Mouse (Mus musculus) spleen, postnatal 4 days (tissue): ENCODE results near the gene Ephb2.

Experiments used
- DNase-seq, 2 experiments: peaks; one replicate each; pipeline ENCODE4 v3.0.0; 2022; ENCODE audit warnings: low spot score in 2 of 2

The Ephb2 gene

DNA sequence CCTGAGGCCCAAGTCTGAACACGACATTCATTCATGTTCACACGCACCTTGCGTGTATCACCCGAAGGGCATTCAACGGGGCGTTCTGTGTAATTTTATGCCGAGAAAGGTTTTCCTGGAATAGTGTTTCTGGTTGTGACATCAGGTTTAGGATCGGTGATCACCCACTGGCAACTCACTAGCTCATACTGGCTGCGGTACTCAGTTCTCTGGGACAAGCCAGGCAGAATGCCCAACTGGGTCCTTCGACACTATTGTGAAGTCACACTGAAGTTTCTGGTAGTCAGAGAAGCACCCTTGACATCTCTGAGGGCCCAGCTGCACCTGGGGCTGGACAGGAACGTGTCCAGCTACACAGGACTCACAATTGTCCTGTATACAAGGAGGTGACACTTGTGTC lies 132.4 kb downstream of the Ephb2 start:
- no peak for DNase-seq

DNA sequence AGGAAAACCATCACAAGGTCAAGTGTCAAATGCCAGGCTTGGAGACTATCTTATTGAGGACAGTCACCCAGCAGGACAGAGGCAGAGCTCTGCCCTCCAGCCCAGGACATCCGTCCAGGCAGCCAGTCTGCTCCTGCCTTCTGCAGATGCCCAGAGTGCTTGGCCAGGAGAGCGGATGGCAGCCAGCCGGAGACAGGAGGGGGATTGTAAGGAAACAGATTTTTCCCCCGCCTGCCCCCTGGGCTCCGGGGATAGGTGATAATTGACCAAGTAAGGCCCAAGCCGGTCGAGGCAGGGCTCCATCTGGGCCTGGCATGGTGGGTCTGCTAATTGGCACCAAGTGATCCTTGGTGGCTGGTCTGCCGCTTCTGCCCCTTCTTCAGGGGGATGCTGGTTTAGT lies 133.3 kb downstream of the Ephb2 start:
- DNase-seq, result no peak

DNA sequence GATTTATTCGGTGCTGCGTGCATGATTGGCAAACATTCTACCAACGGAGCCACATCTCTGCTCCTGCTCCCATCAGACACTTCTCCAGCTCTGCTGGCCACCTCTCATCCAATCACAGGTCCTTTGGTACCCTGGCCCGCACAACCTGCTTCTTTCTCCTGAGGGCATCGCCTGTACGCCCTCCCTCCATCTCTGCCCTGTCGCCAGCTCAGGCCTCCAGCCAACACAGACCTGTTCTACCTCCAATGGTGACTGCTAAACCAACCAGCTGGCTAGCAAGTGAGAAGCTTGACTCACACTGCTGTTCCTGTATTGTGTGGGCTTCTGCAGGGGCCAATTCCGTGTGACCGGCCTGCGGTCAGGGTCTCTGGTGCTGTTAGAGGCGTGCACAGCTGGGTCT lies 134.6 kb downstream of the Ephb2 start:
- DNase-seq, result no peak

DNA sequence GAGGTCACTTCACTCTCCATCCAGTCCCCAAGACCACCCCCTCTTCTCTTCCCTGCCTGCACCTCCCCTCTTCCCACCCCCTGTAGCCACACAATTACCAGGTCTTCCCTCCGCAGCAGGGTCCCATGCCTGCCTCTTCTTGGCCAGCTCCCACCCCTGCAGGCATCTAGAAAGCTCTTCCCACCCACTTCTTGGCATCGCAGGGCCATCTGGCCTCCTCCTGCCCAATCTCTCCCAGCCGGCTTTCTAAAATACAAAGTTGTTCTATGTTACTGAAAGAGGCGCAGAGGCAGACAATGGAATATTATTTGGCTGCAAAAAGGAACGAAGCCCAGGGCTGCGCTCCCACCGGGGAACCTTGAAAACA lies 136.7 kb downstream of the Ephb2 start:
- DNase-seq, result no peak

DNA sequence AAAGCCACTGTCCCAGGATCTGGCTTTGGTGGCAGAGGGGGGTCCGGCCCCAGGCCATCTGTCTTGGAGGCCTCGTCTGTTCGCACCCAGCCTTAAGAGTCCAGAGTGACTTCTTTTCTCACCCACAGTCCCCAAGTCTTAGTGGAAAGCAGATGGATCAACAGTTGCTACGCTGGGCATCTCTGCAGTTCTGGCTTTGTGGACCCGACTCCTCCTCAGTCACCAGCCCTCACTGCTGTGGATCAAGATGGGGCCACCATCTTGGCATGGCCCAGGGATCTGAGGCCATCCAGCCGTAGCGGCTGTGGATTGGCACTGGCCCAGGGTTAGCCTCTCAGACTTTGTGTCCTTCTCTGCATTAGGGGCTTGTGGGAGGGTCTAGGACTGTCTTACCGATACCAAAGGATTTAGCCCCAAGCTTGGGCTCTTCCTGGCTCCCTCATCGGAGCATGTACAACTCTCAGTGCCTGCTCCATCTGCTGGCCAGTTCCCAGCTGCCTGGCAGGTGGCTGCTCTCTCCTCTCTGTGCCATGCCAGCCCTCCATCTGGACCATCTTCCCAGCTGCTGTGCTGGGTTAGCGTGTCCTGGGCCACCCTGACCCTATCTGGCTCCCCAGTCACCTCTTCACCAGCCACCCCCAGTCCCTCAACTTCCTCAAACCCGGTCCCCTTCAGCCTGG lies 137.2 kb downstream of the Ephb2 start:
- DNase-seq, result no peak

DNA sequence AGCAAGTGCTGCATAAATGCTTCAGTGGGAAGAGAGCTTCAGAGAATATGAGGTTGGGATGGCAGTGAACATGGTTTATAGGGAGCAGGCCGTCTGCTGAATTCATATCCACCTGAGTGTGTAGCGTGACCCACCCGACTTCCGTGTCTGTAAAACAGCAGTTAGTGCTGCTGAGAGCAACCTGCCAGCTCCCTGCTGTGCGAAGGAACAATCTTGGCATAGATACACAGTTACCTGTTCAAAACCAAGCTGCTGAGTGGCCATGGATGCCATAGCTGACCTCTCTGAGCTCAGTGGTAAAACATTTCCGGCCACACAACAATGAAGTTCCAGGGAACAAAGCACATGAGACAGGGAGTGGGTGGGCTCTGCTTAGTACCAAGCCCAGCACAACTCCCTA lies 138.5 kb downstream of the Ephb2 start:
- no peak for DNase-seq

DNA sequence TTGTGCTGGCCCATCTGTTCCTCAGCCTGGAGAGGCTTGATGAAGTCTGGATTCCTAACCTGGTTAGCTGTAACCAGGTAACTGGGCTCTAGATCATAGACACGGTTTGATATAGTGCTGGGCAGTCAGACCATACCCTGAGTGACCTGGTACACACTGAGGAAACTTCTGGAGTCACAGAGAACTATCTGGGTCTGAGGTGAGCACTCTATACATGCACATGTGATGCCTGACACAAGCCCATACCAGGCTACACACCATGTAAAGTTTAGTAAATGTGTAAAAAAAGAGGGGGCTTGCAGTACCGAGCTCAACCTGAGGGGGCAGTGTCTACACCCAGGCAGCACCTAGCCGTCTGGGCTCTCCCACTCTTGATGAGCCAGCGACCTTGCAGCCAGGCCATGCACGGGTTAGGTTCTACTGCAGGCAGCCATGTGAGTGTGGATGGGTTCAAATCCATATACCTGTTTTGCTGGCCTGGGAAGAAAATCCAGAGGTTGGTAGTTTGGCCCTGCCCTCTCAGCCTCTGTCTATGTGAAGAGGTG lies 139.3 kb downstream of the Ephb2 start:
- peak; percentile 49 to 83 for DNase-seq

DNA sequence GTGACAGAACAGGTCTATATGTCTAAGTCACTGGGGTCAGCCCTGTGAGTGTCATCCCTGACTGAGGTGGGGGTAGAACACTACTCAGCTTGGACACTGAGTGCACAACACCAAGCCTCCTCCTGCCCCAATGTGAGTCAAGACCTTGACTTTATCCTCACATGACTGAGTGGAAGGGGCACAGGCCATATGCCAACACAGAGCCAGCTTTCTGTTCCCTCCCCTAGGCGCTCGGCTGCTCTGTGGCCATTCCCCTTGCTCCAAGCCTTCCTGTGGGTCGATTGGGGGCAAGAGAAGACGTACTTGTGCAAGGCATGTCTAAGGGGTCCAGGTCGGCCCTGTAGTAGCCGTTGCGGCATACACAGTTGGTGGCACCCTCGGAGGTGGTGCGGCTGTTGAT lies 140.1 kb downstream of the Ephb2 start:
- DNase-seq, result no peak

DNA sequence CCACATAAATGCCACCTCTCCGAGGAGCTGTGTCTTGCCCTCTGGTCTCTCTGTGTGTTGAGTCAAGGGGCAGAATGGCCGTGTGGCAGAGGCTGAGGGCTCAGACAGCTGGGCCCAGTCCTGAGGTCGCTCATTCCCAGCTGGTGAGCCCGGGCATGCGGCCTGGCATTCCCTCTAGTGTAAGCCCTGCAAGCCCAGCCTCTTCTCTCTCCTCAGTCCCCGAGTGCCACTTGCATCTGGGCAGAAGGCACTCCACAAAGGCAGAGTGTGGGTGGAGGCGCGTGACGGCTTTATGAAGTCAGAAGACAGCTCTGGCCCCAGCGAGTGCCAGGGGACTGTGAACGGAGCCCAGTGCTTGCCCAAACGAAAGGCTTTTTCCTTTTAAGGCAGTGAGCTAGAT lies 145.8 kb downstream of the Ephb2 start:
- DNase-seq, result no peak

DNA sequence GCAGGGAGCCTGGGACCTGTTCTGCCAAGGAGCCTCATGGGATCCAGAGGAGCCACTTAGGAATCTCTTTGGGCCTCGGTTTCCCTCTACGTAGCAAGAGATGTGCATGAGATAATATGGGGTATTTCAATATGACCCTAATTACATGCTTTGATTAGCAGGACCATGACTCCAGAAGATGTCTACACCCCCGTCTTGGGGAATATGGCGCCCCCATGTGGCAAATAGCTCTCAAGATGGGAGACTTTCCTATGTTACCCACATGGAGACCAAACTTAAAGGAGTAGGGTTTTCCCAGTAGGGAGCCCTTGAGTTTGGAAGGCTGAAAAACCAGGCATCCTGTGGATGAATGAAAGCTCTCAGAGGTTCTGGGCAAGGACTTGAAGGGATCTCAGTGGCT lies 147.7 kb downstream of the Ephb2 start:
- DNase-seq, result no peak

DNA sequence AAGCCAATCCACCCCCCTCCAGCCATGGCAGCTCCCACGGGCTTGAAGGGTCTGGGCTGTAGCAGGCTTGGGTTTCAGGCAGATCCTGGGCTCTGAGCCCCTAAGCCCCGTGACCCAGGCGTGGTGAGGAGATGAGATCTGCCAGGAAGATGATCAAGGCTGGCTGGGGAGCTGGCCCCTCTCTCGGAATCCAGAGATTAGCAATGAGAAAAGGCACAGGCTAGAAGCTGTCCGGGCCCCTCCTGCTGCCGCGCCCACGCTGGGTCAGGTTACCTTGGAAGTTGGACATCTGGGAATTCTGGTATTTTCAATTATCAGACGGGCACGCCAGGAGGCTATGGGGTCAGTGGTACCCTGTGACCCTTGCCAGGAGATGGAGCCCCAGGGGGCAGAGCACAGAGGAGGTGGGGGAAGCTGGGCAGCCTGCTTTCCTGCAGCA lies 150.3 kb downstream of the Ephb2 start:
- no peak for DNase-seq

DNA sequence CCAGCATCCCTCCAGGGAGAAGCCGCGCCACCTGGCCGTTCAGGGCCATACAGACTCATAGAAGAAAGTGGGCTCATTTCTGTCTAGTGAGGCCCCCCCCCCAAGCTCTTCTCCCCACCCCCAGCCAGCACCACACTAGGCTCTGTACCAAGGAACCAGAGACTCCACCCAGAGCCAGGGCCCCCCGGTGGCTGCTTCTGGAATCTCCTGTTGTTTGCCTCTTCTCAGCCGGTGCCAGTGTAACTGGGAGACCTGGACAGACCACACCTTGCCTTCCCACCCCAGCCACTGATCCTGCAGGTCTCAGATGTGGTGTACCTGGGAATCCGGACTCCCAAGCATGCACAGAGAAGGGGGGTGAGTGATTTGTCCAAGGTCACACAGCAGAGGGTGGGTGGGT lies 151.3 kb downstream of the Ephb2 start:
- no peak for DNase-seq

DNA sequence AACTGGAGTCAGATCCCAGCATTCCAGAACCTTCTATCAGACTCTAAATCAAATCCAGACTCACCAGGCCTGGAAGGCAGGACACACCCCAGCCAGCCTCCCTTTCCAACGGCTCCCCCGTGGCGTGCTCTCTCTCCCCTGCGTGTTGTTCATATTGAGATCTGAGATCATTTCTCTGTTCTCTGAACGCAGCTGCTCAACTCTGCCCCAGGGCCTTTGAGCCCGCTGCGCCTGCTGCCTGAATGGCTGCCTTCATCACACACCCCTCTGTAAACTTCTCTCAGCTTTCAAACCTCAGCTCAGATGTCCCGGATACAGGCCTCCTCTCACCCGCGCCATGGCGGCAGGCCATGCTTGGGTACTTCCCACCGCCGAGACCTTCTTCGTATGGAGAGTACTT lies 155.1 kb downstream of the Ephb2 start:
- DNase-seq, result no peak

DNA sequence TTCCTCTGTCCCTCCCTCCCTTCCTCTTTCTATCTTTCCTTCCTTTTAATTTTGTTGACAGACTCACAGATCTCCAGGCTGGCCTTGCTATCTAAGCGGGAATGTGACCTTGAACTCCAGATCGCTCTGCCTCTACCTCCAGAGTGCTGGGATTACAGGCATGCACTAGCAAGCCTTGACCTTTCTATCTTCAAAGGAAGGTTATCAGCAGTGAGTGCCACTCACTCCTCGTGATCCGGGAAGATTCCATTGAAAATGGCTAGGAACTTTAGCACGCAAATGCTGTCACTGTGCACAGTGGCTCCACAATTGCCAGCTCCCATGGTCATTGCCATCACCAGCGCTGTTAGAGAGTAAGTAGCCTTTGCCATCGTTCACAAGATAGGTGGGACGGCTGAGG lies 156.6 kb downstream of the Ephb2 start:
- no peak for DNase-seq

DNA sequence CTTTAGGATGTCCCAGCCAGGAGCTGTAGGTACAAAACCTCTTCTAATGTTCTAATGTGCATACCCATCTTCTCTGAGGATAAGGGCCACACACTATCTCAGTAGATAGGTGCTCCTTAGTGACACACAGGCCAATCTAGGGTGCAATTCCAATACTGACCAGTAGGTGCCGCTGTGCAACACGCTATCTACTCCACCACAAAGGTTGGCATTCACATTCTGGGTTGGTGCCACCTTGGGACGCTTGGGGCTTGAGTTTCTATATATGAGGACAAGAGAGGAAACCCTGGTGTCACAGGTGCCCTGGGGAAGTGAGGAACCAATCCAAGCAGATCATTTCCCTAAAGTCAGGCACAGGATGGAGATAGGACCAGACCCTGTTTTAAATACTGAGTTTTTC lies 157.3 kb downstream of the Ephb2 start:
- peak; percentile 67 to 89 for DNase-seq

DNA sequence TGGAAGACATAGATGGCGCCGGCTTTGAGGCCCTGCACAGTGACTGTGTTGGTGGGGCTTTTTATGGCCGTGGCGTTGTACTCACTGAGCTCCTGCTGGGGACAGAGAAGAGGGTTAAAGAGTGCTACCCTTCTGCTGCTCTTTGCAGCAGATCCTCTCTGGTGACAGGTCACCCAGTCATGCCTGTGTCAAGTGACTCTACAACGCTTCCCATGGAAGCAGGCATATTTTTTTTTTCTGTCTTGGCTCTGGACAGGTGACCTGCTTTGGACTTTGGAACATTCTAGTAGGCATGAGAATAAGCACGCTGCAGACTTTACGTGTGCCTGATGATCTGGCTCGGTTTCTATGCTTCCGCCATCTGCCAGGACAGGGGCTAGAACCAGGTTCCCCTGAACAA lies 160.3 kb downstream of the Ephb2 start:
- DNase-seq, result no peak

DNA sequence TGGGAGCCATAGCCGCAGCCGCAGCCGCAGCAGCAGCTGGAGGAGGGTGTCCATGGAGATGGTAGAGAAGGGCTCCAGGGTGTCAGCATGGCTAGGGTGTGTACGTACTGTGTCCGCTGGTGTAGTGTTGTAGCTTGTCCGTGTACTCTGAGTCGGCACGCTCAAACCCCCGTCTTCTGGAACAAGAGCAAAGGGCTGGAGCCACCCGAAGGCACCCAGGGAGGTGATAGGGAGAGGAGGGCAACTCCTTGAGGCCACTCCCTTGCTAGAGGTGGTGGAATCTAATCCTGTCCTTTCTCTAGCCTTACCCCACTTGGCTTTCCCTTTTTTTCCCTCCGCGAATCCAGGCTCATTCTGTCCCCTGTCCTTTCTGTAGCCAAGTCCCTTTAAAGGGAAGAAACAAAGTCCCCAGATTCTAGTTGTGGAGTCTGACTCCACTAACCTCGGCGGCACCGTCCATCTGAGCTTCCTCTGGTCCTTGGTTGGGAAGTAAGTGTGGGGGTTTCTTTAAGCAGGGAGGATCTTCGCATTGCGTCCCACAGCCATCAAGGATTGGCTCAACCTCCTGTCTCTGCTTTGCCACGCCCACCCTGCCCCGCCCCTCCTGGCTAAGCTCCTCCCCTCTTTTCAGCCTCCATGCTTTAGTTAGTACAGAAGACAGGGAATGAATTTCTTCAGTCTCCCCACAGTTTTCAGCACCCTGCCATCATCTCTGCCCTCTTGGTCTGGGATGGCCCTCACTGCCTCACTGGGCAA lies 163.3 kb downstream of the Ephb2 start:
- DNase-seq, result no peak

DNA sequence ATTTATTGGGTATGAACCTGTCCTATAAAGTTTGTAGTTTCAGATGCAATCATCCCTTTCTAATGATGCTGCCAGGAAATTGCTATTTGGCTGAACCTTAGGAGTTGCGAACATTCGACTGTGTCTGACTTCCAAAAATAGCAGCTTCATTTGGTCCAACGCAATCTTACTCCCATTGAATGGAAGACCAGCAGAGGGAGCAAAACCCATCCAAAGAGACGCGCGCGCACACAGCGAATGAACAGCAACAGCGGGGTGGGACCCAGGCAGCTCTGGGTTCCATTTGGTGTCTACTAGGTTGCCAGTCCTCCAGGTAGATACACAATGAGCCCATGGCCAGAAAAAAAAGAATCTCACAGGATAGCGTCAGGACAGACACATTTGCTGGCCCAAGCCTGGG lies 168.0 kb downstream of the Ephb2 start:
- no peak for DNase-seq

DNA sequence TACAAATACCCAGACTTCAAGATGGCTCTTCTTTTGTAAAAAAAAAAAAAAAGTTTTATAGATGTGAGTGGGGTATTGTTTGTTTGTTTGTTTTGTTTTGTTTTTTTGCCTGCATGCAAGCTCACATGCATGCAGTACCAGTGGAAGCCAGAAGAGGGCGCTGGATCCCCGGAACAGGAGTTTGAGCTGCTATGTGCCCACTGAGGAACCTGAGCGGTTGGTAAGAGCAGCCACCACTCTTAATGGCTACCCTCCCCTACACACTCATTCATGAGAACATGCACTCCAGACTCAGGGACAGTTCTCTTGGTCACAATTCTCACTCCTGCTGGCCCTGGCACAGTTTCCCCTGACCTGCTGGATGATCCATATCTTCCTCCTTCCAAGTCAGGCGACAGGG lies 169.8 kb downstream of the Ephb2 start:
- no peak for DNase-seq

DNA sequence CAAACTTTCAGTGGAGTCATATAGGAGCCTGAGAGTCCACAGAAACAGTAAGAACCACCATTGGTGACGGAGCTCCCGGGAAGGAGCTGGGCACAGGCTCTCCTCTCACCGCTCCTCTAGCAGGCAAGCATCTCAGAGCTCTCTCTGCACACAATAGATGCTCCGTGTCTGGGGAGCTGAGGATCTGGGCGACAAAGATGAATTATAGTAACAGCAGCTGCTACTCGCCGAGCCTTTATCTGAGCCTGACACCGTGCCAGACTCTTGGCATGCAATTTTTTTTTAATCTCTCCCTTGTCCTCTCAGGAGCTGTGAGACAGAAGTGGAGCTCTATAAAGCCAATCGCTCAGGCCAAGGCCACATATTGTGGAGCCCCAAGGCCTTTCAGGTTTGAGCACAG lies 170.7 kb downstream of the Ephb2 start:
- no peak for DNase-seq

DNA sequence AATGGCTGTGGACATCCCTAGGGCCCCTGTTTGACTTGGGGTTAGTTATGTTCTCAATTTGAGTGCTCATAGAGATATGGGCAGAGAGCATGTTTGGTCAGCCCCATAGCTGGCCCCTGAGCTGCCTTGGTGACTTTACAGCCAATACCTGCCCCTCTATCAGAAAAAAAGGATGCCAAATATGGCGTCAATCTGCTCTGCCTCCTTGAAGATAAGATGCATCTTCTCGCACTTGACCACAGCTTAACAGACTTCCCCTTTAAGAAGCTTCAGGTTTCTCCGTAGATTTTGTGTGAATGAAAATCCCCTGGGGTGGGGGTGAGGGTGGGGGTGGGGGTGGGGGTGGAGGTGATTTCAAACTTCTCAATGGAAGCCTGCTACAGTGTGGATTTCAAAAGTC lies 177.9 kb downstream of the Ephb2 start:
- no peak for DNase-seq

DNA sequence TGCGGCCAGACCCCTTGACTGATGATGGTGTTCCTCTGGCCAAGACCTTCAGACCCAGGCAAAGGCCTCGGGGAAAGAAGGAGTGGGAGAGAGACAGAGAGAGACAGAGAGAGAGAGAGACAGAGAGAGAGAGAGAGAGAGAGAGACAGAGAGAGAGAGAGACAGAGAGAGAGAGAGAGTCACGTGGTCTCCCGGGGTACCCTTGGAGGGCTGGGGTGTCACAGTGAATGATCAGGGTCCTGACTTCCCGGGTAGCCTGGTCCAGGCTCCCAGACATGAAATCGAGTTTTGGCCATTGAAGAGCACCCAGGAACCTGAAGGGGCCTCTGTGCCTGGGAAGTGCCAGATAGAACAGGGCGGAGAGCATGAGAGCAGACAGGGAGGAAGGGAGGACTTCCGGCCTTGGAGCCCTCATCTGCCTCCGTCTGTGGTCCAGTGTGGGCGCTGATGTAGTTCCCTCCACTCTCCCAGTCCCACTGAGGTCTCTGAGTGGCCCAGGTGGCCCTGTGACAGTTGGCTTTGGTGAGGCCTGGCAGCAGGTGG lies 182.0 kb downstream of the Ephb2 start:
- DNase-seq, result no peak

DNA sequence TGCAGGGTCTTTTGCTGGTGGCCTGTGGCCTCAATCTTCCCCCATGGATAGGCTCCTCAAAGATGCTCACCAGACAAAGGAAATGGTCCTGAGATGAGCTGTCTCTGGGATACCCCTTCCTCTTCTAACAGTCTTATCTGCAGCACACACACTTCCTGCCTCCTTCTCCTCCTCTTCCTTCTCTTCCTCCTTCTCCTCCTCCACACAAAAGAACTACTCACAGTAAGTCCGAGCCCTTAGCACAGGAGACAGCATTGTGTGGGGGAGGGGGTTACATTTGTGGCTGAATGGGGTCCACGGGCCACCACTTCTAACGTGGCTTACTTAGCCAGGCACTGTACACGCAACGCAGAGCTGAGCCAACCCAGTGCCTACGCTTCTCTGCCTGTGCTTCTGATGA lies 182.8 kb downstream of the Ephb2 start:
- no peak for DNase-seq
